Mouse (Mus musculus): ENCODE data around the gene Mpv17l. TPM values are rescaled to one million over a fixed set of nuclear protein-coding genes. Genes with fewer than 3 reads are reported as not detected.
"Not testable (repeated sequence)": the region's sequence is repeated elsewhere in the genome, so short reads cannot be mapped to it uniquely, and the experiment has no call there.

Mpv17l gene
- polyA plus RNA-seq, 1 experiment from 2014 or later: 2.0 TPM

DNA sequence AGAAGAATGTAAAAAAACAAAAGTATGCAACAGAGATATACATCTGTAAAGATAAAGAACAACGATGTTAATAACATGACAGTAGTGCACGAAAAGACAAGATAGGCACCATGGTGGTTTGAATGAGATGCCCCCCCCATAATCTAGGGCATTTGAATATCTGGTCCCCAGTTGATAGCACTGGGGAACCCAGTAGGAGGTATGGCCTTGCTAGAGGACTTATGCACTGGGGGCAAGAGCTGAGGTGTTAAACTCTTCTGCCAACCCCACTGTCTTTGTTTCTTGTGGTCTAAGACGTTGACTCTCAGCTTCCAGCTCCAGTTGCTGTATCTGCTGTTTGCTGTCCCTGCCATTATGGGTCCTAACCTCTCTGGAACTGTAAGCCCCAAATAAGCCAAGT is 7.2 kb upstream of the Mpv17l start:
- no peak for ATAC-seq (replicated peaks; ENCODE audit: insufficient number of reproducible peaks, insufficient read depth, low FRiP score, low read depth)
- no peak overlapping the region for H3K4me3 ChIP-seq
- H3K36me3 ChIP-seq: no peaks in the 10 kb centered on the region
- no peak overlapping the region for H3K9ac ChIP-seq
- 84% methylated on average over 3 of the region's 3 CpGs for WGBS
- no peak overlapping the region for H3K4me2 ChIP-seq
- H3K9me3 ChIP-seq (replicated peaks): no peaks in the 10 kb centered on the region
- no peaks in the 10 kb centered on the region for H3K27me3 ChIP-seq
- H3K27ac ChIP-seq: no peak overlapping the region
- no peaks in the 10 kb centered on the region for H3K4me1 ChIP-seq (replicated peaks)

DNA sequence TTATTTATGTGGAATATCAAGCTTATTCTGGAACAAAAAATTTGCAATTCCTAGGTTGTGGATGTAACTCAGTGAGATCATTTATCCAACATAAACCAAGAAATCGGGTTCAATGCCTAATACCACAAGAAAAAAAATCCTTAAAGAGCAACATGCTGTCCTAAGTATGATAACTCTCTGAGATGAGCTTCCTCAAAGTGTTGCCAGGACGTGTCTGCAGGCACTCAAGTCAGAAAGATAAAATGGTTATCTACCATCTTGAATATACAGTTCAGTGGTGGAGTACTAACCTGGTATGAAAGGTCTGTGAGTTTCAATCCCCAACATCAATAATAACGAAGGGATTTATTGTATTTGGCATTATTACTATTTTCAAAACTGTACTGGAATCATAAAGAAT is 6.6 kb upstream of the Mpv17l start:
- peaks cover under 1% of the 10 kb centered on the region; the same call in 1 of the 2 replicates for H3K4me1 ChIP-seq (replicated peaks)
- H3K27ac ChIP-seq: no peak overlapping the region
- ATAC-seq (replicated peaks; ENCODE audit: insufficient number of reproducible peaks, insufficient read depth, low FRiP score, low read depth): no peak
- H3K4me2 ChIP-seq: no peak overlapping the region
- H3K36me3 ChIP-seq: no peaks in the 10 kb centered on the region
- no peak overlapping the region for H3K9ac ChIP-seq
- 74% methylated on average over 3 of the region's 3 CpGs for WGBS
- H3K27me3 ChIP-seq: no peaks in the 10 kb centered on the region
- H3K9me3 ChIP-seq (replicated peaks): no peaks in the 10 kb centered on the region
- no peak overlapping the region for H3K4me3 ChIP-seq

DNA sequence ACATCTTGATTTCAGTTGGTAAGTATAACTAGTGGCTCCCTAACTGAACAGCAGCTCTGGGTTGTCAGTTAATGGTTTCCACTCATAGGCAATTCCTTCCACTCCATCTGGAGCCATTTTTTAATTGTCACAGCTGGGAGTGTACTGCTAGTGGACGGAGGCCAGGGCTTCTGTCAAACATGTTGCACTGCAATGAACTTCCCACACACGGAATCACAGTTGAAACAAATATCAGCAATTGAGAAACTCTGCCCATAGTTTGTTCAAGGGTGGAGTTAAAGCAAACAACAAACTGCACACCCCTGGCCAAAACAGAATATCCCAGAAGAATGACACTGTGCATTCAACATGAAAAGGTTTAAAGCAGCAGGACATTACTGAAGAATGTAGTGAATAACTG is 4.0 kb upstream of the Mpv17l start:
- Histone ChIP-seq H3K36me3 (no peaks in the 10 kb centered on the region), H3K9me3 (replicated peaks) (no peaks in the 10 kb centered on the region), H3K4me1 (replicated peaks) (peaks cover 15% of the 10 kb centered on the region), H3K27ac (no peak overlapping the region), H3K27me3 (no peaks in the 10 kb centered on the region), H3K4me3 (no peak overlapping the region), H3K9ac (no peak overlapping the region), H3K4me2 (no peak overlapping the region)
- no peak for ATAC-seq (replicated peaks; ENCODE audit: insufficient number of reproducible peaks, insufficient read depth, low FRiP score, low read depth)
- 55% methylated on average over 2 of the region's 2 CpGs for WGBS

DNA sequence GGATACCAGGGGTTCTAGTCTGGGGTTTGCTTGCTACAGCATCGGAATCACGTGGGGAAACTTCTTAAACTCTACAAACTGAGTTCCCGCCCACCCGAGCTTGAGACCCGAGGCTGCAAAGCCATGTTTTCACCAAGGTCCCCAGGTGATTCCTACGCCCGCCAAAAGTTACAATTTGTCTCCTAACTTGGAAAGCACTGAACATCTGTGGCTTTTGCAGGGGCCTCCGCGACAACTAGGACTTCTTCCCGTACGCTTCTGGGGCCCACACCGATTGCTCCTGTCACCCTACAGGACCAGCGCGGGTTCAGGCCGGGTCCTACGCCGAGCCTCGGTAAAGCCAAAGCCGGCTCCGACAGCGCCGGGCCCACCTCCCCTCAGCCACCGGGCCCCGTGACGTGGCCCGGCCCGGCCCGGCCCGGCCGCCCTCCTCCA is 547 bp upstream of the Mpv17l start:
- Histone ChIP-seq H3K4me2 (peak overlapping the region; percentile 75), H3K9ac (peak overlapping the region; percentile 92), H3K4me3 (peak overlapping the region; percentile 78), H3K27ac (peak overlapping the region; percentile 78), H3K36me3 (no peaks in the 10 kb centered on the region), H3K4me1 (replicated peaks) (peaks cover 16% of the 10 kb centered on the region), H3K27me3 (no peaks in the 10 kb centered on the region), H3K9me3 (replicated peaks) (no peaks in the 10 kb centered on the region)
- WGBS: under 1% methylated on average over 30 of the region's 30 CpGs
- ATAC-seq (replicated peaks; ENCODE audit: insufficient number of reproducible peaks, insufficient read depth, low FRiP score, low read depth): peak; percentile 57

- H3K4me2 ChIP-seq: peak overlapping the region; percentile 75
- H3K4me1 ChIP-seq (replicated peaks): peaks cover 16% of the 10 kb centered on the region
- 7% methylated on average over 8 of the region's 8 CpGs for WGBS
- peak overlapping the region; percentile 78 for H3K27ac ChIP-seq
- no peaks in the 10 kb centered on the region for H3K36me3 ChIP-seq
- peak overlapping the region; percentile 92 for H3K9ac ChIP-seq
- H3K4me3 ChIP-seq: peak overlapping the region; percentile 78
- no peaks in the 10 kb centered on the region for H3K9me3 ChIP-seq (replicated peaks)
- no peaks in the 10 kb centered on the region for H3K27me3 ChIP-seq
- peak; percentile 70 for ATAC-seq (replicated peaks; ENCODE audit: insufficient number of reproducible peaks, insufficient read depth, low FRiP score, low read depth)
Measured at GRCm38 (mm10) chr16:13903488-13903887, 527 bp downstream of the Mpv17l start.

DNA sequence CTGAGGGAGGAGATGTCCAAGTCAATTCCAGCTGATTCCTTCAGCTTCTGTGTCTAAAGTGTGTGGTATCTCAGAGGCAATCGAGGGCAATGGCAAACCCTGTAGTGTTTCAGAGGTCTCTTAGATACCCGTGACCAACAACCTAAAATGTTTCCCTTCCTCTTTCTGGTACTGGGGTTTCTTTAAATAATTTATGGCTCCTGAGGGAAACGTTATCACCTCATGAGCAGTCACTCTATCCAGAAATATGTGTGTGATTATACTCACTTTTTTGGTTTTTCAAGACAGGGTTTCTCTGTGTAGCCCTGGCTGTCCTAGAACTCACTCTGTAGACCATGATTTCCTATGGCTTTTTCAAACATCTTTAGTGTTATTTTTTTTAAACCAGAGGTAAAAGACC is 4.3 kb downstream of the Mpv17l start:
- no peaks in the 10 kb centered on the region for H3K36me3 ChIP-seq
- ATAC-seq (replicated peaks; ENCODE audit: insufficient number of reproducible peaks, insufficient read depth, low FRiP score, low read depth): no peak
- whole genome bisulfite sequencing: 79% methylated on average over 3 of the region's 3 CpGs
- no peak overlapping the region for H3K4me2 ChIP-seq
- no peak overlapping the region for H3K4me3 ChIP-seq
- no peak overlapping the region for H3K9ac ChIP-seq
- peaks cover 6% of the 10 kb centered on the region for H3K4me1 ChIP-seq (replicated peaks)
- H3K27me3 ChIP-seq: no peaks in the 10 kb centered on the region
- H3K27ac ChIP-seq: no peak overlapping the region
- H3K9me3 ChIP-seq (replicated peaks): no peaks in the 10 kb centered on the region

GRCm38 (mm10) chr16:13920093-13920492 is 17.1 kb downstream of the Mpv17l start:
- Histone ChIP-seq H3K27ac (no peak overlapping the region), H3K36me3 (no peaks in the 10 kb centered on the region), H3K27me3 (no peaks in the 10 kb centered on the region), H3K4me2 (no peak overlapping the region), H3K4me3 (no peak overlapping the region), H3K9me3 (replicated peaks) (0 out of 2 replicates have a peak, but pooled peaks cover 4% of the 10 kb centered on the region), H3K9ac (no peak overlapping the region), H3K4me1 (replicated peaks) (no peaks in the 10 kb centered on the region)
- 90% methylated on average over 5 of the region's 5 CpGs for WGBS
- ATAC-seq (replicated peaks; ENCODE audit: insufficient number of reproducible peaks, insufficient read depth, low FRiP score, low read depth): no peak

- Histone ChIP-seq H3K4me2 (no peak overlapping the region), H3K27me3 (no peaks in the 10 kb centered on the region), H3K4me3 (no peak overlapping the region), H3K9ac (no peak overlapping the region), H3K27ac (no peak overlapping the region), H3K4me1 (replicated peaks) (no peaks in the 10 kb centered on the region), H3K9me3 (replicated peaks) (0 out of 2 replicates have a peak, but pooled peaks cover 4% of the 10 kb centered on the region), H3K36me3 (no peaks in the 10 kb centered on the region)
- no peak for ATAC-seq (replicated peaks; ENCODE audit: insufficient number of reproducible peaks, insufficient read depth, low FRiP score, low read depth)
- WGBS: 82% methylated on average over 6 of the region's 6 CpGs
Measured at GRCm38 (mm10) chr16:13921063-13921462, 18.1 kb downstream of the Mpv17l start.

DNA sequence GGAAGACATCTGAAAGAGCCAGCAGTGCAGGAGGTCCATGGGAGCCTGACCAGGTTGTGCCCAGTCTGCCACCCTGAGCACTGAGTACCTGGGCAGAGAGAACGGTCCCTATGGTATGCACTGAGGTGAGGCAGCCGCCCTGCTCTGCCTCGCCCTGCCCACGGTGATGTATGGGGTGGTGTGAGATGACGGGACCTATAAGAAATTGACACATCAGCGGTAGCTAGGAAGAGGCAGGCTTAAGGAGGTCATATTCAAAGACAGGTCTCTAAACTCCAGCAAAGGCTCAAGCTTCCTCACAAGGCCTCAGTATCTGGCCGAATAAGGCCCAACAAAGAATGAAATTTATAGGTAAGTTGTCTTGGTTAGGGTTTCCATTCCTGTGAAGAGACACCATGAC is 18.8 kb downstream of the Mpv17l start:
- no peak overlapping the region for H3K9ac ChIP-seq
- H3K36me3 ChIP-seq: no peaks in the 10 kb centered on the region
- no peaks in the 10 kb centered on the region for H3K27me3 ChIP-seq
- H3K4me3 ChIP-seq: no peak overlapping the region
- 0 out of 2 replicates have a peak, but pooled peaks cover 4% of the 10 kb centered on the region for H3K9me3 ChIP-seq (replicated peaks)
- 90% methylated on average over 7 of the region's 7 CpGs for WGBS
- no peak overlapping the region for H3K27ac ChIP-seq
- ATAC-seq (replicated peaks; ENCODE audit: insufficient number of reproducible peaks, insufficient read depth, low FRiP score, low read depth): no peak
- H3K4me1 ChIP-seq (replicated peaks): no peaks in the 10 kb centered on the region
- no peak overlapping the region for H3K4me2 ChIP-seq

DNA sequence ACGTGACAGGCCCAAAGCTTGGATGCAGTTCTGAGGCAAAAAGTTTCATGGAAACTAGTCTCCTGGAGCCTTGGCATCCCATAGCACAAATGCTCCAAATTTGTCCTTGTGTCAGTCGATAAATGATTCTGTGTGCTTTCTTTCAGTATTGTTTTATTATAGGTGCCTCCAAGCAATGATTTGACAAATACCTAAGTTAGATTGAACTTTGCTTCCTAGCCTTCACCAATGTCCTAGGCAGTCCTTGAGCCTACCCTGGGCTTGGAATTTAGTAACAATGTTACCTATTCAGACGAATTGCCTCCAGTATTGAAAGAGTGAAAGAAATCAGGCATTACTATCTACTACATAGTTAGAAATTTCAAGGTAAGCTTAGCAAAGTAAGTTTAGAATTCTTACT is 19.5 kb downstream of the Mpv17l start:
- not testable (repeated sequence) for ATAC-seq (replicated peaks; ENCODE audit: insufficient number of reproducible peaks, insufficient read depth, low FRiP score, low read depth)
- 82% methylated on average over 3 of the region's 3 CpGs for WGBS

DNA sequence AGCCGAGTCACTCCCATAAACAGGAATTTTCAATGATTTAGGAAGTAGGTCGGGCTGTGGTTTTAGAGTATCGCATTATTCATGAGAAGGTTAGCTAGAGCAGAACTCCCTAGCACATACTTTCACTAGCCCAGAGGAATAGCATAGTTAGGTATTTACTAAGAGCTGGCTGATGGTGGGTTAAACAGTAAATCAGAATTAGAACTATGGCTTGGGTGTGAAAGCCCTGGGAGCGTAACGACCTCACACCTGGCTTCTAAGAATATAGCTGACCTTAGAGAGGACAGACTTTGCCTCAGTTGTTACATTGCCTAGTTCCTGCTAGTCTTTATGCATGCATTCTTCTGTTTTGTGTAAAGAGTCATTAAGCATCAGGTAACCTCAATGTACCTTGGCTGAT is 20.0 kb downstream of the Mpv17l start:
- H3K9me3 ChIP-seq (replicated peaks); H3K27me3 ChIP-seq; H3K4me2 ChIP-seq; ATAC-seq (replicated peaks; ENCODE audit: insufficient number of reproducible peaks, insufficient read depth, low FRiP score, low read depth); H3K27ac ChIP-seq; H3K4me3 ChIP-seq; H3K4me1 ChIP-seq (replicated peaks); H3K36me3 ChIP-seq; H3K9ac ChIP-seq: not testable (repeated sequence)
- 87% methylated on average over 5 of the region's 5 CpGs for WGBS

More for the DNA sequence above, 19.5 kb downstream of the Mpv17l start:
- H3K27ac ChIP-seq; H3K4me1 ChIP-seq (replicated peaks); H3K36me3 ChIP-seq; H3K27me3 ChIP-seq; H3K4me2 ChIP-seq; H3K9ac ChIP-seq; H3K4me3 ChIP-seq; H3K9me3 ChIP-seq (replicated peaks): not testable (repeated sequence)

DNA sequence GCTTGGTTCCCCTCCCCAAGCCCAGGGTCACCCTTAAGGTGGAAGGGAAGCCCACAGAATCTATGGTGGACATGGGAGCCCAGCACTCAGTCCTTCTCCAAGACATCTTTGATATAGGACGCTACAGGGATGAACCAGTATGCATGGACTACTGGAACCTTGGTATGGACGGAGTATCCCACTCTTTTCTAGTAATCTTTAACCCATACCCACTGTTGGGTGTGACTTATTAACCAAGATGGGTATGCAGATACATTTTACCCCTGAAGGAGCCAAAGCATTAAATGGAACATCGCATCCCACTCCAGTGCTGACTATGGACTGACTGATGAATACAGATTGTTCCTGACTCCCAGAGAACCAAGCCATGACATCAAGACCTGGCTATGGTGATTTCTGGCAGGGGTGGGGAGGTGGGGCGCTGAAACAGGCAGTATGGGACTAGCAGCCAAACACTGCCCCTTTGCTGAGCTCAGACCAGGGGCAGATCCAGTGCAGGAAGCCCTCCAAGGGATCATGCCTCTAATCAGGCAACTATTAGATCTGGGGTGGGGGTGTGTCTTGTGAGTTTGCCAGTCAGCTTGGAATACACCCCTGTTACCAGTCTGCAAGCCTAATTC is 24.6 kb downstream of the Mpv17l start:
- Histone ChIP-seq H3K4me3 (no peak overlapping the region), H3K9me3 (replicated peaks) (0 out of 2 replicates have a peak, but pooled peaks cover 4% of the 10 kb centered on the region), H3K4me2 (no peak overlapping the region), H3K36me3 (no peaks in the 10 kb centered on the region), H3K27me3 (no peaks in the 10 kb centered on the region), H3K9ac (no peak overlapping the region), H3K4me1 (replicated peaks) (no peaks in the 10 kb centered on the region), H3K27ac (no peak overlapping the region)
- 81% methylated on average over 4 of the region's 4 CpGs for WGBS
- no peak for ATAC-seq (replicated peaks; ENCODE audit: insufficient number of reproducible peaks, insufficient read depth, low FRiP score, low read depth)

Data from heart, embryonic 15.5 days (tissue).